Mouse (Mus musculus) thymus, adult 18-20 months (tissue): ENCODE measurements around the gene Cyp17a1.
A peak's percentile ranks its signal among the peaks of the same experiment; 100 is the strongest.

ENCODE experiments used
- DNase-seq, 2 experiments: peaks; one replicate each; pipeline ENCODE4 v3.0.0; 2022; ENCODE audit warnings: mixed read lengths in 2 of 2

Cyp17a1 gene

DNA sequence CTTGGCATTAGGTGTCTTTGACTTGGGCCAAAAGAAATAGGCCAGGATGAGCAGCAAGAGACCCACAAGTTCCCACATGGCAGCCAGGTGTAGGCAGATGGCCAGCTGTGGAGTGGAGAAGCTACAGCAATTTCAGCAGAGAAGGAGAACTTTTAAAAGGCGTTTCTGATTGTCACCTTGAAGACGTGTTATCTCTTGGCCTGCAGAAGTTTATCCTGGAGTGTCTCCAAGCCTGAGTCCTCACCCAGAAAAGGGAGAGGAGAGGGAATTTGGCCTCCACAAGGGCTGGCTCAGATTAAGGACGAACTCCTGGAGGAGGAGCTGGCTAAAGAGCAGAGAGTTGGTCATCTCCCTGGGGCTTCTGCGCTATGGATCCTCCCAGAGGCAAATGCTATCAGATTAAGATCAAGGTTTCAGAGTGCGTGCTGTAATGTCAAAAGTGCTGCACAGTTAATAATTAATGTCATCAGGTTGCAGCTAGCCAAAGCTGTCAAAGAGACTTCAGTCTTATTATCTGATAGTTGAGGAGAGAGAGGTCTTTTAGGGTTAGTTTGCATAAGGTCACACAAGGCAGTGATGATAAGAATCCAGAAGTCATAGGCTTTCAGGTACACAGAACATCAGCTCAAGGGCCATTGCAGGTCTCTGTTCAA, at the start of gene Cyp17a1:
Gene Cyp17a1 (minus strand): TSS at position 407 of the 653 bp plus-strand sequence.
- DNase-seq: no peak

DNA sequence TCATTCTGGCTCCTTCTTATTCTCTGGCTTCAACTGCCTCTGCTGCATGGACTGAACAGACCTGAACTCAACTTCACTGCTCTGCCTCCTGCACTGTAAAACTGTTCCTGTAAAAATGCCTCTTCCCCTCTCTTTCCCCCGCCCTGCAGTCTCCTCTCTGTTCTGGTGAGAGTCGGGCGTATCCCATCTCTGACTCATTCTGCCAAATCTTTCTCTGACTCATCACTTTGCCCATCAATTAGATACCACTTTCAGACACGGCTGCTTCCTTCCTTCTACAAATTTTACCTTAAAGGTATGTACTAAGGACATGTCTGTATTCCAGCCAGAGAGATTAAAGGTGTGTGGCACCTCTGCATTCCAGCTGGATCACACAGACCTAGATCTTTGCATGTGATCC, 45.2 kb upstream of the Cyp17a1 start:
- DNase-seq: no peak

GRCm38 (mm10) chr19:46715016-46715415, 42.0 kb upstream of the Cyp17a1 start:
- no peak for DNase-seq

GRCm38 (mm10) chr19:46714234-46714633, 41.3 kb upstream of the Cyp17a1 start:
- DNase-seq: no peak

DNA sequence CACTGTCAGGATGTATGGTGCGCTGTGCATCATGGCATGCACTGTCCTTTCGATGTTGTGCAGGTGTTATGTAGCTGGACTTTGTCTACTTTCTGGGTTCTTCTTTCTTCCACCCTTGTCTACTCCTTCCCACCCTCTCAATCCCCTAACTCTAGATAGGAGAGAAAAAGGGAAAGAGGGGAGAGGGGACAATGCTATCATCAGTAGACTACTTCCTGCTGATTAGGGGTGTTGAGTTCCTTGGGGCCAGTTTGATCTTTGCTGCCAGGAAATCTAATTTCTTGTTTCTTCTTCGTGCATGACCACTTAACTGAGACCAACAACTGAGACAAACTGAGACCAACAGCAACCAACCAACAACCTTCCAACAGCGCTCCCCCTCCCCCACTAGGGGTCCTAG, 37.6 kb upstream of the Cyp17a1 start:
- no peak for DNase-seq

DNA sequence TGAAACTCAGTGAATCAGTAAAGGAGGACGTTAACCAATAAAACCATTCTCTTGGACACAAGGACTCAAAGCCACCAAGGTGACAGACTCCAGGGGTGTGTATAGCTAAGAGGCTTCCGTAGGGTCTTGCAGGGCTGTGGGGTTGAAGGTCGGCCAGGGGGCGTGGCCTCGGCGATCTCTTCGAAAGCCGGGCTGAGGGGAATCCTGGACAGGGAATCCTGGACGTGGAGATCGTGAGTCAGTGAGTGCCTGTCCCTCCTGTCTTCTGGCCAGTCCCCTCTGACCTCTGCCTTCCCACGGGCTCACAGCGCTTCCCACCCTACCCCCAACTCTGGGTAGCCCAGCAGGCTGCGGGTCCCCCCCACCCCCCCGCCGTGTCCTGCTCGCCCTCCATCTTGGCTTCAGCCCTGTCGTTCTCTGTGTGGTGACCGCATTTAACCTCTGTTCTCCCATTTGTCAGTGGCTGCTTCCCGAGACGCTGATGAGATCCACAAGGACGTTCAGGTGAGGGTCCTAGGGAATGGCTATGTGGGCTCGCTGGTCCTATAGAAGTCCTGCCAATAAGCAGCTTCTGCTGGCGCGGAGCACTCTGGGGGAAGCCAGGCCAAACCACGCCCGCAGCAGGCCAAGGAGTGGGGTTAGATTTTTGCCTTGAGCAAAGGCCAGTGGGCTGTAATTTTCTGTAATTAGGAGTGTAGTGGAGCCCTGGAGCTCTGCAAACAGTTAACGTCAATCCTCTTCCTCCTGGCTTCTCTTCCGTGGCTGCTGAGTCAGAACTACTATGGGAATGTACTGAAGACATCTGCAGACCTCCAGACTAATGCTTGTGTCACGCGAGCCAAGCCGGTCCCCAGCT, 34.6 kb upstream of the Cyp17a1 start, which contains the start of gene As3mt:
Gene As3mt (plus strand): TSS at position 163 of the 856 bp plus-strand sequence.
- peak; percentile 60 to 66 for DNase-seq

DNA sequence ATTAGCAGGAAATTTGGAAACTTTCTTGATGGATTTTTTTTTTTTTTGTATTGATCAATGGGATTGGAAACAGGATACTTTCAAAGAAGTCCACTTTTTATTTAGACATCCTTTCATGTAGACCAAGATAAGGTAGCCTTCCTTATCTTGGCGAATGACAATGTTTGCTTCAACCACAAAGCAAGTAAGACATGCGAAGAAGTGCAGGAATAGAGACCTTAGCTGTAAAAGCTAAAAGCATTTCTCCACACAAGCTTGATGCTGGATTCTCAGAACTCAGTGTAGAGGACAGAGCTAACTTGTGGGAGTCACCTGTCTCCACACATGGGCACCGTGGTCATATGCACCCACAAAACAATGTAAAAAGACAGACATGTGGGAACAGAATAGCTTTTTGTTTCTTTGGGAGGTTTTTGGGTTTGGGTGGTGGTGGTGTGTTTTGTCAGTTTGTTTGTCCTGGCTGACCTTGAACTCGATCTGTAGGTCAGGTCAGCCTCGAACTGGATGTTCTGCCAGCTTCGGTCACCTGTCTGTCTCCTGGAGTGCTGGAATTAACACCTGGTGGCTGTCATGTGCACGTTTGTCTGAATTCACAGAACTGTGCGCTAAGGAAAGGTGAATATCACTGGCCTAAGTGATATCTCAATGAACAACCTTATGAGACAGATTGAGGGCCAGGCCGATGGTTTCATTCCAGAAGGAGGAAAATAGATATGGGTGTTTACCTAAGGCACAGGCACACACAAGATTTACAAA, 33.7 kb upstream of the Cyp17a1 start:
- no peak for DNase-seq

DNA sequence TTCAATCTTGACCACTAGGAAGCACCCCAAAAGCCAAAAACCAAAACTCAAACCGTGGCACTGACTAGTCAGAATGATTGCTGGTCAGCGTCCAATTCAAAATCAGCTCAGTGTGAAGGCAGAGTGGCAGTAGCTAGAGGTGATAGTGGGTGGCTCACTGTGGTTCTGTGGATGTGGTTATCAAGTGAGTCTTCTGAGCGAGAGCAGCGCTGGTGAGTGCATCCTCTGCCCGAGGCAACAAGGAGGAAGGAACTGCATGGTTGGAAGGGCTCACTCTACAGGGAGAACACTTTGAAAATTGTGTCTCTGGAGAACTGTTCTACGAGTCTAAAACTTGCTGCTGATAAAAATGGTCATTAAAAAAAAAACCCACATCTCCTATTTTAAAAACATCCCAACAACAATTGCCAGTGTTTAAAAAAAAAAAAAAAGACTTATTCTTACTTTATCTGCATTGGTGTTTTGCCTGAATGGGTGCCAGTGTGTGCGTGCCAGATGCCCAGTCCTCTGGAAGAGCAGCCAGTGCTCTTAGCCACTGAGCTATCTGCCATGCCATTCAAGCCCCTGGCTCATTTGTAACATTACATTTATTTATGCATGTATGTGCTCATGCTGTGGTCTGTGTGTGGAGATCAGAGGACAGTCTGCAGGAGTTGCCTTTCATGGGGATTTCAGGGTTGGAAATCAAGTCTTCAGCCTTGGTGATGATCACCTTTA, 33.0 kb upstream of the Cyp17a1 start:
- no peak for DNase-seq

GRCm38 (mm10) chr19:46701156-46701555, 28.2 kb upstream of the Cyp17a1 start:
- DNase-seq: no peak

GRCm38 (mm10) chr19:46699011-46699481, 26.1 kb upstream of the Cyp17a1 start:
- no peak for DNase-seq

- DNase-seq: no peak
Measured at GRCm38 (mm10) chr19:46697840-46698517, 25.0 kb upstream of the Cyp17a1 start.

GRCm38 (mm10) chr19:46696943-46697342, 24.0 kb upstream of the Cyp17a1 start:
- no peak for DNase-seq

DNA sequence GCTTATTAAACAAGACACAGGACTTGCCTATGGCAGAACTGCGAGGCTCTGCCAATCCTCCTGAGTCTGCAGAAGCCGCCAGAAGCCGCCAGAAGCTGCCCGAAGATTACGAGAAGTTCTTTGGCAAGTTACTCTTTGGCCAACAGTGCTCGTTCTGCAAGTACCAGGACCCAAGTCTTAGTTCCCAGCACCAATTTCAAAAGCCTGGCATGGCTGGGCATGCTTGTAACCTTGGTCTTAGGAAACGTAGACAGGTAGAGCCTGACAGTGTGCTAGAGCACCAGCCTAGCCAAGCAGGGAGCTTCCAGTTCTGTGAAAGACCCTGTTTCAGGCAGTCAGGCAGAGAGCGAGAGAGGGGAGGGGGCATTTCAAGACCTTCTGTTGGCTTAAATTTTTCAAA, 23.5 kb upstream of the Cyp17a1 start:
- DNase-seq: no peak

DNA sequence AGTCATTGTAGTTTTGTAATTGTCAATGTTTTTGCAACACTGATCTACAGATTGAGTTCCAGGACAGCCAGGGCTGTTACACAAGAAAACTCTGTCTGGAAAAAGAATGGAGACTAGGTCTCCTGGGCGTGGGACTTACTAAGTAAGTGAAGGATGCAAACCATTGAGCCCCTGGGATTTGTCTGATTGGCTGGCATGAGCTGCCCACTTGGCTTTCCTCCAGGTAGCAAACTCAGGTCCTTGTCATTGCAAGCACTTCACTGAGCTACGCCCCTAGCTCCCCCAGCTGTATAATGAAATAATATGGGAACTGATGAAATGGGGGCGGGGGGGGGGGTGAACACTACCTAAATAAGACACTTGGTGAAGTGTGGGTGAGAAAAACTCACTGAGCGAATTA, 20.2 kb upstream of the Cyp17a1 start:
- no peak for DNase-seq

GRCm38 (mm10) chr19:46691078-46691477, 18.1 kb upstream of the Cyp17a1 start:
- no peak for DNase-seq

DNA sequence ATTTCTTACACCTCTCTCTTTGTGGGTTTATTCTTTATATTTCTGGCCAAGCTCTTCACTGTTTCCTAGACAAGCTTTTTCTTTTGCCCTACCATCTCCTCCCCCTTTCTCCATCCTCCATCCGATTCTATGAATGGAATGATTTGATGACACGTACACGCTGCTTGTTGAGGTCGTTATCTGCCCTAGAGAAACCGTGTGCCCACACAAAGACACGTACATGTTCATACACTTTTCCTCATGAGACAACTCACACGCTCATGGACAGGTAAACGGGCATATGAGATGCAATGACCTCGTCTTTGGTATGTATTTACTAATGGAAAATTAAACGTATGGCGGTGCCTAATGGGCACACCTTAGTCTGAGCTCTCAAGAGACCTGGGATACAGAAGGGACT, 17.4 kb upstream of the Cyp17a1 start:
- DNase-seq: no peak

GRCm38 (mm10) chr19:46689460-46690372, 16.7 kb upstream of the Cyp17a1 start, which contains the start of gene Borcs7:
TSS of gene Borcs7 (plus strand) at chr19:46689906.
- peak; percentile 73 to 75 for DNase-seq

GRCm38 (mm10) chr19:46679720-46680383, 6.9 kb upstream of the Cyp17a1 start:
- no peak for DNase-seq

DNA sequence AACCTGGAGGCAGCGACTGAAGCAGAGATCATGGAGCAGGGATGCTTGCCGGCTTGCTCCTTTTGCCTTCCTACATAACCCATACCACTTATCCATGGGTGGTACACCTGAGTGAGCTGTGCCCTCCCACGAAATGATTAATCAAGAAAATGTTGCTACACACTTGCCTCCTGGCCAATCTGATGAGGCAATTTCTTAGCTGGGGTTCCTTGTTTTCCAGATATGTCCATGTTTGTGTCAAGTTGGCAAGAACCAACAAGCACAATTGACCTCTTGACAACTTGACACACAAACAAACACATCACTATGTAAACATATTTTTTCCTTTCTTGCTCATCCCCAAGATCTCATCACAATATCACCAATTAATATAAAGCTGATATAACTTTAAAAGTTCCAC, 2.7 kb upstream of the Cyp17a1 start:
- DNase-seq: no peak

DNA sequence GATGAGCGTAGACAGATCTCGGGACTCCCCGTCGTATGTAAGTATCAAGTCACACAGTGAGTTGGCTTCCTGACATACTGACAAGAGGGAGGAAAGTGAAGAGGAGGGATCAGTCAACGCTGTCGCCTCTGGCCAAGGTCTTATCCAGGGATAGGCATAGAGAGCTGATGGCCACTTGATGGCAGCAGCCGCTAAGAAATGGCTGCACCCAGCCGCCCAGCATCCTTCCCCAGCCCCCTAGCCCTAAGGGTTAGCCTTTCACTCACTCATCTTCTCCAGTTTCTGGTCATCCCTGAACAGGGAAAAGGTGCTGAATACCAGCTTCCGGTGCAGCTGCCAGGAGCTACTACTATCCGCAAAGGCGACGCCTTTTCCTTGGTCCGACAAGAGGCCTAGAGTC, 2.3 kb downstream of the Cyp17a1 start:
- DNase-seq: peak in 1 of 2 experiments; percentile 30
